Mouse (Mus musculus) Patski (cell line): Measurements from ENCODE around the gene Stx4a. TPM values are rescaled to one million over a fixed set of nuclear protein-coding genes. Genes with fewer than 3 reads are reported as not detected.
"Not testable (repeated sequence)": the region's sequence is repeated elsewhere in the genome, so short reads cannot be mapped to it uniquely, and the experiment has no call there.

Source experiments
- ATAC-seq: fragments of 100-300 bp; one replicate; pipeline ENCODE4 v1.8.0; 2021
- CTCF ChIA-PET: fragments of 350-600 bp; sonication (Branson Sonifier 250); formaldehyde crosslinking; loops from one replicate; lab custom pipeline; 2022; ENCODE audit warnings: inconsistent platforms; lab: Charles Lee
- POLR2A ChIA-PET: fragments of 350-600 bp; sonication (Branson Sonifier 250); formaldehyde crosslinking; loops from one replicate; lab custom pipeline; 2022; ENCODE audit warnings: antibody characterized with exemption, inconsistent platforms; lab: Charles Lee
- DNase-seq: peaks from one replicate; pipeline ENCODE4 v3.0.0-alpha.2; 2011; ENCODE audit warnings: low read depth, low spot score
- H3K27me3 ChIP-seq: fragments of 371-371 bp; one replicate; pipeline ENCODE4 v1.5.1; 2021
- CTCF ChIP-seq: fragments of 100-300 bp; IDR thresholded peaks from one replicate; pipeline ENCODE4 v1.5.1; 2021
- in situ Hi-C: fragments of 300-500 bp; cut with MboI; formaldehyde crosslinking; loops from 3 replicates; pipeline ENCODE4 v1.11.1; 2018; ENCODE audit warnings: low pct_unique_long_range_greater_than_20kb, mixed read lengths
- polyA plus RNA-seq: library from polyadenylated mRNA; unstranded; gene quantifications from one replicate; pipeline ENCODE4 v1.2.3, GENCODE M21; 2021

Gene Stx4a
- polyA plus RNA-seq: 133 TPM

DNA sequence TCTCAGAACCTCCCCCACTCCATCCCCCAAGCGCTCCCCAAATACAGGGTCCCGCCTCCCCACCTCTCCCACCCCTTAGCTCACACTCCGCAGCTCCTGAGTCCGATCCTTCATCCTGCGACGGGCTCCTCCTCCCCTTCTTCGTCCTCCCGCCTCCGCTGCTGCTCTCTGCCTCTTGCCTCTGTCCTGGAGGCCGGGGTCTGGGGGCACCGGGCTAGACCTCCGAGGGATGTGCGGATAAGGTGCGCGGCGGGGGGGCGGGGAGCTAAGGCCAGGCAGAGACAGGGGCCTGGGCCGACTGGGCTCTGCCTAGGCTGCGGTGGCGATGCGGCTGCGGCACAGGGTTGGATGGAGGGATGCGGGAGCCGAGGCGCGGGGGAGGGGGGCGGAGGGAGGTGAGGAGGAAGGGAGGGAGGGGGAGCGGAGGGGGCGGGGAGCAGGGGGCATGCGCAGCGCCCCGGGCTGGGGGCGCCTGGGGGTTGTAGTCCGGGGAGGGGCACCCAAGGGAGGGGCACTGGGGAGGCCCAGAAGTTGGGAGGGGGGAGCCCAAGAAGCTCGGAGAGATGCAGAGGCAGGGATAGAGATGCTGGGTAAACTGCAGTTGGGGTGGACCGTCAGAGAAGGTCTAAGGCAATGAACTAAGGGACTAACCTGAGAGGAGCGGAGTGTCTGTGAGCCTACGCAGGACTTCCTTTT, at the start of gene Stx4a, which contains the start of gene Stx1b:
Gene Stx4a (plus strand): TSS at position 119 of the 696 bp plus-strand sequence.
Gene Stx1b (minus strand): TSS at position 374 of the 696 bp plus-strand sequence.
- DNase-seq (no peak), ATAC-seq (no peak)
- in situ Hi-C loops: no loop called here
- POLR2A ChIA-PET: no interaction called here
- H3K27me3 ChIP-seq: no peaks in the 10 kb centered on the region
- CTCF ChIA-PET: no interaction called here
- no peak for TF ChIP-seq CTCF

DNA sequence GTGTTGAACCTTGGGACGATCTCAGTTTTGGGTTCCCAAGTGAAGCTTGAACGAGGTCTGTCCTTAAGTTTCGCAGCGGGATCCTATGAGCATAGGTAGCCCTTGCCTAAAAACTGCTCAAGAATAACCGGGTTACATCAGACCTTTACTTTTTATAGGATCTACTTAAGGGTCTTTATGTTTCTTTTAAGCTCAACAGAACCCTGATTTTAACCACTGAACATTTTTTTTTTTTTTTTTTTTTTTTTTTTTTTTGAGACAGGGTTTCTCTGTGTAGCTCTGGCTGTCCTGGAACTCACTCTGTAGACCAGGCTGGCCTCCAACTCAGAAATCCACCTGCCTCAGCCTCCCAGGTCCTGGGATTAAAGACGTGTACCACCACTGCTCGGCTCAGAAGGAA, 48.3 kb upstream of the Stx4a start:
- POLR2A ChIA-PET: interaction anchor here (0.7 to 1.0 kb wide), 2 partner anchors 9 to 100 kb away, joined by 4 to 5 read pairs; partner anchors contain the start of genes Gm49388 and Zfp646
- CTCF ChIA-PET, H3K27me3 ChIP-seq, ATAC-seq, DNase-seq: not testable (repeated sequence)
- in situ Hi-C loops: loop anchor here (5.0 kb wide), 1 partner anchor 161 kb away; no protein-coding TSS in a partner anchor

DNA sequence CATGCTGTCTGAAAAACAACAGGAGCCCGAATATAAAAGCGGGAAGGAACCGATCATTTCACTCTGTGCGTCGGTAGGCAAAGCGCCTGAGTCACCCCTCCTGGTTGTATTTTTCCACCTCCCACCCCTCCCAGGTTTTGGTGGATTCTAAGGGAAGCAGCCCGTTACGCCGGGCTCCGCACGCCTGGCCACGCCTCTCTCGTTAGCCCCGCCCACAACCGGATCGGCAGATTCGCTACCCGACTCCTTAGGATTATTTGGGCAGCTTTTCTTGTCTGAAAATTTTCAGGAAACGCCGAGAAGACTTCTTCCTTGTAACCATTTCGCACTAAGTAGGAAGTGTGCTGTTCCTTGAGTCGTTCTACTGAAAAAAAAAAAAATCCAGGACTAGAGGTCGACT, 47.7 kb upstream of the Stx4a start, which contains the start of gene Setd1a:
Gene Setd1a (plus strand): TSS at position 245 of the 400 bp plus-strand sequence.
- ATAC-seq: peak; percentile 42
- in situ Hi-C loops: loop anchor here (5.0 kb wide), 1 partner anchor 161 kb away; no protein-coding TSS in a partner anchor
- DNase-seq: no peak
- POLR2A ChIA-PET: interaction anchor here (1.0 to 1.5 kb wide), 2 partner anchors 8 to 64 kb away, joined by 4 to 5 read pairs; partner anchors contain the start of gene Gm49388
- TF ChIP-seq CTCF: no peak
- no peaks in the 10 kb centered on the region for H3K27me3 ChIP-seq
- CTCF ChIA-PET: no interaction called here

DNA sequence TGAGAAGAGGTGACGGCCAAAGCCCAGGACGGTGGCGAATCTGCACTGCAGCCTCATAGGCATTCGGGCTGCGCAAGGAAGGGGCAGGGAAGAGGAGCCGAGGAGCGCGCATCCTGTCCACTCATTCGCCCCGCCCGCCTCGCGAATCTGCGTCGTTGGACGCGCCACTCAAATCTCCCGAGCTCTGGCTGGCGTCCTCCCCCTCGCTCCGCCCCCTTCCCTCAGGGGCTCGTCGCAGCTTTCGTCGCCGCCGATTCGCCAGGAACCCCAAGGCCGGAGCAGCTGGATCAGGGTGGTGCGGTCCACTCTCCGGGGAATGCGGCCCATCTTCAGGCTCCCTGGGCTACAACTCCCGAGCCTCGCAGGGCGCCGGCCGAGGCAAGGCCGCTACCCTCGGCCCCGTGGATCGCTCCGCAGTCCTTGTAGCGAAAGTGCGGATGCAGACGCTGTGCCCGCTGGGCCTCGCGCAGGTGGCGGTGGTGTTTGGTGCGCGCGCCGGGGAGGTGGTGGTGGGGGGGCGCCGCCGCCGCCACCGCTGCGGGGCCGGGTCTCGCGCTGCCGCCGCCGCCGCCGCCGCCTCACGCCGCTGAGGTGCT, 47.1 kb upstream of the Stx4a start:
- in situ Hi-C loops: loop anchor here (5.0 kb wide), 1 partner anchor 160 kb away; no protein-coding TSS in a partner anchor
- no peak for TF ChIP-seq CTCF
- CTCF ChIA-PET: no interaction called here
- POLR2A ChIA-PET: interaction anchor here (0.7 to 1.5 kb wide), 4 partner anchors 8 to 69 kb away, joined by 3 to 5 read pairs (median 4); partner anchors contain the start of gene Gm49388
- peak; percentile 83 for ATAC-seq
- peak; percentile 68 for DNase-seq
- H3K27me3 ChIP-seq: no peaks in the 10 kb centered on the region

DNA sequence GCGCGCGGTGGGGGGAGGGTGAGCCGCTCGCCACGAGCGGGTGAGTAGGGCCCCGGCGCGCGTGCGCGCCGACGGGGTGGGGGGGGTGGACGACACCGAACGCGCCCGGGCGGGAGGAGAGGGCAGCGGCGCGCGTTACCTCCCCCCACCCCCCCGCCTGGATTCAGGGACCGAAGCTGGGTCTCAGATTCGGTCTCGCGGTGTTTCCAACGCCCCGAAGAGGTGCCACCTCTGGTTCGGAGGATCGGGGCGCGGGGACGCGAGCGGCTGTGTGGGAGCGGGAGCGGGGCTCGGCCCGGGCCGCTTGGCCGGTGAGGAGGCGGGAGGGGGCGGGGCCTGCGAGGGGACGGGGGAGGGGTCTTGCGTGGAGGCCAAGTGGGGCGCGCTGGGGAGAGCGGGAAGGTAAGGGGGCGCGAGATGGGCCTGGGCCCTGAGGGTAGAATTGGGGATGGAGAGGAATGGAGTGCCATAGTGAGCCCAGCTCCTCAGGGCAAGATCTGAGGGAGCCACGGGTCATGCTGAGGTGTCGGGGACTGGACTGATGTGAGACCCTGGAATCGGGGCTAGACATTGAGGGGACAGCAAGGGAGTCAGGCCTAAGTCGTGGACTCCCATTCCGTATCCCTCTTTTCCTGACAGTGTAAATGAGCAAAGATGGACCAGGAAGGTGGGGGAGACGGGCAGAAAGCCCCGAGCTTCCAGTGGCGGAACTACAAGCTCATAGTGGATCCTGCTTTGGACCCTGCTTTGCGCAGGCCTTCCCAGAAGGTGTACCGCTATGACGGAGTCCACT, 46.4 kb upstream of the Stx4a start:
- no peaks in the 10 kb centered on the region for H3K27me3 ChIP-seq
- in situ Hi-C loops: loop anchor here (5.0 kb wide), 1 partner anchor 160 kb away; no protein-coding TSS in a partner anchor
- DNase-seq (no peak), ATAC-seq (peak; percentile 41)
- ChIA-PET POLR2A (interaction anchor here (0.5 to 1.5 kb wide), 7 partner anchors 14 to 704 kb away, joined by 3 to 5 read pairs (median 3); no protein-coding TSS in a partner anchor), CTCF (interaction anchor here (0.9 kb wide), 1 partner anchor 23 kb away, joined by 4 read pairs; the partner anchor contains the start of gene Hsd3b7)
- TF ChIP-seq CTCF: no peak

DNA sequence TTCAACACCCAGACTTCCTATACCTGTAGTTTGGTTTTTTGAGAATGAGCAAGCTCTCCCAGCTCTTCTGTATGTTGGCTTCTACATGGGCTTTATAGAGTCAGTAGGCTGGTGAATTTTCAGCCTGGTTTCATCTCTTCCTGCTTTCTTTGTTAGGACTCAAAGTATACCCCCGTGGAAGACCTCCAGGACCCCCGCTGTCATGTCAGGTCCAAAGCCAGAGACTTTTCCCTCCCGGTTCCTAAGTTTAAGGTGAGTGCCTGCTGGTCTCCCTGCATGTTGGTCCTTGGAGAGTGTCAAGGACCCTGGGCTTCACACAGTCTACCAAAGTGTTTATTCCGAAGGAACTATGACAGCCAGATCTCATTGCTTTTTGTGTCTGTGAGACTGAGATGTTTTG, 45.7 kb upstream of the Stx4a start:
- in situ Hi-C loops: loop anchor here (5.0 kb wide), 1 partner anchor 159 kb away; no protein-coding TSS in a partner anchor

DNA sequence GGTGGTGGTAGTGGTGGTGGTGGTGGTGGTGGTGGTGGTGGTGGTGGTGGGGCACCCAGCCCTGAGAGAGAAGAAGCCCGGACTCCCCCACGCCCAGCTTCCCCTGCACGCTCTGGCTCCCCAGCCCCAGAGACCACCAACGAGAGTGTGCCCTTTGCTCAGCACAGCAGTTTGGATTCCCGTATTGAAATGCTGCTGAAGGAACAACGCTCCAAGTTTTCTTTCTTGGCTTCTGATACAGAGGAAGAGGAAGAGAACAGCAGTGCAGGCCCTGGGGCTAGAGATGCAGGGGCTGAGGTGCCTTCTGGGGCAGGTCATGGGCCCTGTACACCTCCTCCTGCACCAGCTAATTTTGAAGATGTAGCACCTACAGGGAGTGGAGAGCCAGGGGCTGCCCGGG, 38.8 kb upstream of the Stx4a start, which contains the start of gene Gm49388:
Gene Gm49388 (plus strand): TSS at position 301 of the 400 bp plus-strand sequence.
- ChIA-PET POLR2A (interaction anchor here (1.7 kb wide), 1 partner anchor 9 kb away, joined by 4 read pairs; the partner anchor contains the start of gene Setd1a), CTCF (interaction anchor here (1.5 kb wide), 1 partner anchor 12 kb away, joined by 4 read pairs; no protein-coding TSS in a partner anchor)
- H3K27me3 ChIP-seq: no peaks in the 10 kb centered on the region
- in situ Hi-C loops: no loop called here
- TF ChIP-seq CTCF: no peak
- DNase-seq (no peak), ATAC-seq (no peak)

More for the DNA sequence above, 45.7 kb upstream of the Stx4a start:
- POLR2A ChIA-PET: interaction anchor here (0.5 kb wide), 1 partner anchor 705 kb away, joined by 4 read pairs; no protein-coding TSS in a partner anchor
- TF ChIP-seq CTCF: no peak
- no peaks in the 10 kb centered on the region for H3K27me3 ChIP-seq
- CTCF ChIA-PET: interaction anchor here (0.9 kb wide), 1 partner anchor 22 kb away, joined by 4 read pairs; the partner anchor contains the start of gene Hsd3b7
- ATAC-seq (no peak), DNase-seq (no peak)

DNA sequence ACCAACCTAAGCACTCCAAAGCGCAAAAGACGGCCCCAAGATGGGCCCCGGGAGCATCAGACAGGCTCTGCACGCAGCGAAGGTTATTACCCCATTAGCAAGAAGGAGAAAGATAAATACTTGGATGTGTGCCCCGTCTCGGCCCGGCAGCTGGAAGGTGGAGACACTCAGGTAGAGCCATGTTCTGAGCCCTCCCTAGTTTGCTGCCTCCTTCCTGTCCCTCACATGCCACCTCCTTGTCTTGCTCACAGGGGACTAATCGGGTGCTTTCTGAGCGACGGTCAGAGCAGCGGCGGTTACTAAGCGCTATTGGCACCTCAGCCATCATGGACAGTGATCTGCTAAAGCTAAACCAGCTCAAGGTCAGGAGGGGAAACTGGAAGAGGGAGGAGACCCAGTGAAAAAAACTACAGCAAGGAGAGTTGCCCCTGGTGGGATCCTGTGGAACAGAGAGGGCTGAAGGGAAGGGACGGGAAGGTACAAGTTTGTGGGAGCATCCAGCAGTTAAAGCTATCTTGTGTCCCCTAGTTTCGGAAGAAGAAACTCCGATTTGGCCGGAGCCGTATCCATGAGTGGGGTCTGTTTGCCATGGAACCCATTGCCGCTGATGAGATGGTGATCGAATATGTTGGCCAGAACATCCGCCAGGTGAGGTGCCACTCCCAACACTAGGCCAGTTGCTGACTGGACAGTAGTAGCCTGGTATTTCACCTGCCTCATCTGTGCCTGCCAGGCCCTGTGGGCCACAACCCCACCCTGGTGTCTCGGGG, 26.8 kb upstream of the Stx4a start:
- DNase-seq (no peak), ATAC-seq (no peak)
- no peak for TF ChIP-seq CTCF
- CTCF ChIA-PET: interaction anchor here (1.1 to 1.5 kb wide), 3 partner anchors 23 to 411 kb away, joined by 3 read pairs; no protein-coding TSS in a partner anchor
- POLR2A ChIA-PET: interaction anchor here (0.6 kb wide), 1 partner anchor 187 kb away, joined by 5 read pairs; no protein-coding TSS in a partner anchor
- H3K27me3 ChIP-seq: no peaks in the 10 kb centered on the region
- in situ Hi-C loops: no loop called here

DNA sequence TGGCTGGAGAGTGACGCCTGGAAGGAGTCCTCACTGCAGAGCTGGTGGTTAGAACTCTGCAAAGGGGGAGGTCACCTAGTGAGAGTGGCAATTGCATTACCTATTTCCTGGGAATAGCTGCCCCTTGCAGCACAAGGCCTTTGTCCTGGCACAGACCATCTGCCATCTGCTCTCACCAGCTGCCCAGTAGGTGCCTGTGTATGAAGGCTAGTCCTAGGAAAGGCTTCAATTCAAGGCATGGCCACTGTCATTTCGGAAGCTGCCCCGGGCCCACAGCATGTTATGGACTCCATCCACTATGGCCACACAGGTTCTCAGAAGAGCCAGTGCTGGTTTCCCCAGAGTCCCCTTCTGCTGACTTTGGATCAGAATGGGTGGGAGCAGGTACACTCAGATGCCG, 25.5 kb upstream of the Stx4a start:
- POLR2A ChIA-PET: interaction anchor here (1.2 kb wide), 1 partner anchor 76 kb away, joined by 6 read pairs; no protein-coding TSS in a partner anchor

More for the DNA sequence above, 25.5 kb upstream of the Stx4a start:
- no peak for DNase-seq
- ATAC-seq: no peak
- in situ Hi-C loops: no loop called here
- CTCF ChIA-PET: interaction anchor here (1.5 kb wide), 1 partner anchor 410 kb away, joined by 3 read pairs; no protein-coding TSS in a partner anchor
- no peaks in the 10 kb centered on the region for H3K27me3 ChIP-seq
- no peak for TF ChIP-seq CTCF
